Mouse (Mus musculus) intestine, postnatal 0 days (tissue): ENCODE measurements around the gene Lhfpl5. TPM values are rescaled to one million over a fixed set of nuclear protein-coding genes. Genes with fewer than 3 reads are reported as not detected.
A peak's percentile ranks its signal among the peaks of the same experiment; 100 is the strongest.

Experiments
- ATAC-seq: fragments of 200-750 bp; cut with Nextera tagmentation; 2 replicates; pipeline ENCODE4 v1.8.0; 2017; ENCODE audit warnings: mild to moderate bottlenecking, moderate TSS enrichment, moderate library complexity
- H3K27ac ChIP-seq: fragments of 300-500 bp; sonication (generic); 2 replicates; pipeline ENCODE4 v1.5.1; 2014; ENCODE audit warnings: mild to moderate bottlenecking, low read depth, low read length, moderate library complexity
- H3K27me3 ChIP-seq: fragments of 300-500 bp; sonication (generic); replicated peaks from 2 replicates; pipeline ENCODE4 v1.6.1; 2014; ENCODE audit warnings: low read length, mixed read lengths; ENCODE audit not compliant: control insufficient read depth, insufficient read depth
- H3K36me3 ChIP-seq: fragments of 300-500 bp; sonication (generic); 2 replicates; pipeline ENCODE4 v1.6.1; 2014; ENCODE audit warnings: mild to moderate bottlenecking, moderate library complexity; ENCODE audit not compliant: control insufficient read depth, insufficient read depth
- H3K4me1 ChIP-seq: fragments of 300-500 bp; sonication (generic); replicated peaks from 2 replicates; pipeline ENCODE4 v1.6.1; 2014; ENCODE audit warnings: antibody characterized with exemption, low read length, mixed read lengths; ENCODE audit not compliant: control insufficient read depth, insufficient read depth
- H3K4me2 ChIP-seq: fragments of 300-500 bp; sonication (generic); replicated peaks from 2 replicates; pipeline ENCODE4 v1.6.1; 2014; ENCODE audit warnings: low read depth, mild to moderate bottlenecking, moderate library complexity
- H3K4me3 ChIP-seq: fragments of 300-500 bp; sonication (generic); 2 replicates; pipeline ENCODE4 v1.5.1; 2014; ENCODE audit warnings: low read depth, low read length
- H3K9ac ChIP-seq: fragments of 300-500 bp; sonication (generic); 2 replicates; pipeline ENCODE4 v1.6.1; 2014; ENCODE audit warnings: mild to moderate bottlenecking, low read depth, low read length
- H3K9me3 ChIP-seq: fragments of 300-500 bp; sonication (generic); 2 replicates; pipeline ENCODE4 v1.6.1; 2016; ENCODE audit warnings: mixed run types; ENCODE audit not compliant: control insufficient read depth
- CTCF ChIP-seq: sonication (generic); IDR thresholded peaks from 2 replicates; pipeline ENCODE4 v1.5.1; 2016; ENCODE audit warnings: low read depth, mild to moderate bottlenecking, control low read depth, antibody characterized with exemption, moderate library complexity
- WGBS: fragments of 180-500 bp; shearing (Covaris S2); extraction: QIAGEN DNeasy Blood & Tissue Kit; methylation state at CpG from one replicate; pipeline ENCODE4 v1.1.7; 2014; 5-methylcytosine and 5-hydroxymethylcytosine counted together
- polyA plus RNA-seq: library from polyadenylated mRNA; unstranded; fragments of >200 nt; fragmentation: Nextera tagmentation; extraction: Ambion mirVana; gene quantifications from 2 replicates; pipeline ENCODE4 v1.2.1, GENCODE M21; 2015

The Lhfpl5 gene
- polyA plus RNA-seq, 1 experiment from 2014 or later, result 1.3 TPM

- no peak for TF ChIP-seq CTCF
- Histone ChIP-seq H3K4me2 (no peak overlapping the region), H3K9ac (no peak overlapping the region), H3K27ac (no peak overlapping the region), H3K4me1 (no peaks in the 10 kb centered on the region), H3K27me3 (no peaks in the 10 kb centered on the region), H3K36me3 (peaks cover 55% of the 10 kb centered on the region), H3K4me3 (no peak overlapping the region), H3K9me3 (no peaks in the 10 kb centered on the region)
- WGBS, result 77% methylated on average over 3 of the region's 3 CpGs
- ATAC-seq, result no peak
Observed at GRCm38 (mm10) chr17:28590596-28590995, 15.2 kb downstream of the Lhfpl5 start.

- H3K4me2 ChIP-seq, result no peak overlapping the region
- ATAC-seq, result no peak
- no peak overlapping the region for H3K9ac ChIP-seq
- H3K4me1 ChIP-seq, result no peaks in the 10 kb centered on the region
- H3K27ac ChIP-seq, result no peak overlapping the region
- TF ChIP-seq CTCF, result no peak
- WGBS, result 93% methylated on average over 5 of the region's 5 CpGs
- H3K36me3 ChIP-seq, result peaks cover 60% of the 10 kb centered on the region
- no peaks in the 10 kb centered on the region for H3K27me3 ChIP-seq
- no peaks in the 10 kb centered on the region for H3K9me3 ChIP-seq
- H3K4me3 ChIP-seq, result no peak overlapping the region
Observed at GRCm38 (mm10) chr17:28591476-28591875, 16.0 kb downstream of the Lhfpl5 start.

DNA sequence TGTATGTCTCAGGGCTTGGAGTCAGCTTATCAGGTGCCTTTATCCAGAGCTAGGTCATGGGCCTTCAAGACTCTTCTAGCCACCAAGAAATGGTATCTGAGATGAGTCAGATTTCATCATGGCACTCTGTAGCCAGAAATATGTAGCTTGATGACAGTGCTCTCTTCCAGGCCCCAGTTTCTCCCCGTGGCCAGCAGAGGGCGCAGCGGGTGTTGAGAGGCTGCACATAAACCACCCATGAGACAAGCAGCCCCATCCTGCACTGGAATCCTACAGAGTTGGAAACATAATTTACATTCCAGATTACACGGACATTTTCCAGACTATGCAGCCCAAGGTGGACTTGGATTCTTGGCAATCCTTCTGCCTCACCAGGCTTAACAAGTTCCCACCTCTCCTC lies 17.6 kb downstream of the Lhfpl5 start:
- H3K9ac ChIP-seq, result no peak overlapping the region
- H3K4me2 ChIP-seq, result no peak overlapping the region
- no peaks in the 10 kb centered on the region for H3K4me1 ChIP-seq
- no peak overlapping the region for H3K27ac ChIP-seq
- ATAC-seq, result peak; percentile 32; the same call in 1 of the 2 replicates
- H3K36me3 ChIP-seq, result peaks cover 74% of the 10 kb centered on the region
- 11% methylated on average over 4 of the region's 4 CpGs for WGBS
- H3K9me3 ChIP-seq, result no peaks in the 10 kb centered on the region
- H3K27me3 ChIP-seq, result no peaks in the 10 kb centered on the region
- peak; percentile 92 for TF ChIP-seq CTCF
- H3K4me3 ChIP-seq, result no peak overlapping the region

DNA sequence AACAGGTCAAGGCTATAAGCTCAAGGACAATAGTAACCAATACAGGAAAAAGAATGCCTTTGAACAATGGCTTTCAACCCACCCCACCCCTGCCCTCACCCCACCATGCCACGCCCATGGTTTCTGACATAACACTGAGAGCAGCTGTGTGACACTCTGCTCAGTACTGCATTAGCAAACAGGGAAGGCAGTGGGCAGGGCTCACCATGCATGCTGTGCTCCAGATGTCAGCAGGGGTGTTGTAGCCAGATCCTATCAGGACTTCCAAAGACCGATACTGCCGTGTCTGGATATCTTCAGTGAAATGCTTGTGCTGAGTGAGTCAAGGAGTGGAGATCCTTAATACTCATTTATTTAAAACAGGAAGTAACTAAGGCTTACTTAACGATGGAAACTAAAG lies 18.5 kb downstream of the Lhfpl5 start:
- Histone ChIP-seq H3K4me3 (no peak overlapping the region), H3K27me3 (no peaks in the 10 kb centered on the region), H3K27ac (no peak overlapping the region), H3K9me3 (no peaks in the 10 kb centered on the region), H3K4me2 (no peak overlapping the region), H3K4me1 (no peaks in the 10 kb centered on the region), H3K36me3 (peaks cover 76% of the 10 kb centered on the region), H3K9ac (no peak overlapping the region)
- TF ChIP-seq CTCF, result no peak
- 58% methylated on average over 4 of the region's 4 CpGs for WGBS
- ATAC-seq, result no peak

DNA sequence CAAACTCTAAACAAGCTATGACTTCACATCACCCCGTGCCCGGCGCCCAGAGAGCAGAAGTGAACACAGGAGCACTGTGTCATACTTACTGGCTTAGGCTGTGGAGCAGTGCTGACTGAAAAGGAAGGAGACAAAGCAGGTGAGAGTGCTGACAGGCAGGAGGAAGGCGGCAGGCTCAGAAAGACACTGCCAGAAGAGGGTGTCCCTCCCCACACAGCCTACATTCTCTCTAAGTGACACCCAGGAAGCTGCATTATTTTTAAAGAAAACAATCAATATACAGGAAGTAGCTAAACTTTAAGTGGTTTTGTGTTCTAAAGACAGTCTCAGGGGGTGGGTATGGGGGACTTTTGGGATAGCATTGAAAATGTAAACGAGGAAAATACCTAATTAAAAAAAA lies 25.3 kb downstream of the Lhfpl5 start:
- TF ChIP-seq CTCF, result no peak
- Histone ChIP-seq H3K27me3 (no peaks in the 10 kb centered on the region), H3K4me3 (no peak overlapping the region), H3K9me3 (no peaks in the 10 kb centered on the region), H3K9ac (no peak overlapping the region), H3K4me1 (no peaks in the 10 kb centered on the region), H3K36me3 (peaks cover 85% of the 10 kb centered on the region), H3K4me2 (no peak overlapping the region), H3K27ac (no peak overlapping the region)
- WGBS, result 87% methylated on average over 5 of the region's 5 CpGs
- ATAC-seq, result no peak

DNA sequence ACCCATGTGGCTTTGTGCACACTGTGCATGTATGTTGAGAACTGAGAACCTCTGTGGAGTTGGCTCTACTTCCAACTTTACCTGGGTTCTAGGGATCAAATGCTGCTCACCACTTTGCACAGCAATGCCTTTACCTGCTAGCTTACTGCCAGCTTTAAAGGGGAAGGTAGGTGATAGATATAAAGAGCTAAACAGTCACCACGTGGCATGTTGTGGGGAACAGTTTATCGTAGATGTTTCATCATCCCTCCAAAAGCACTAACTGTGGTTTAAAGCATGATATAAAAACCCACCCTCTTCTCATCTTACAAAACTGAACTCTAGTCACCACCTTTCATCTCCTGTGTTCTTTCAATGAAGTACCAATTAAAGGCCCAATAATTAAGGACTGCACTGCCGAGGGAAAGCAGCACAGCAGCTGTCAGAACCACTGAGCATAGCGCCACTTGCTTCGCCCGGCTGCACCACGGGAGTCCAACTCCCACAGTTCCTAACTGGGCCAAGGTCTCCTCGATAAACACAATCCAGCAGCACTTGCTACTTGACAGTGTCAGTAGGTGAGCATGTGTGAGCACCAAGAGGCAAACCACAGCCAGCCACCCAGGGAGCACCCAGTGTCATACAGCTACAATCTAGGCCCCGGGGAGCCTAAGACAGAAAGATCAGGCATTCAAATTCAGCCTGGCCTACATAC lies 26.3 kb downstream of the Lhfpl5 start:
- H3K27ac ChIP-seq, result no peak overlapping the region
- no peak for TF ChIP-seq CTCF
- H3K4me1 ChIP-seq, result no peaks in the 10 kb centered on the region
- H3K9ac ChIP-seq, result no peak overlapping the region
- no peak overlapping the region for H3K4me3 ChIP-seq
- H3K9me3 ChIP-seq, result no peaks in the 10 kb centered on the region
- ATAC-seq, result no peak
- H3K36me3 ChIP-seq, result peaks cover 84% of the 10 kb centered on the region
- H3K4me2 ChIP-seq, result no peak overlapping the region
- no peaks in the 10 kb centered on the region for H3K27me3 ChIP-seq
- WGBS, result 89% methylated on average over 9 of the region's 9 CpGs

- peak; percentile 56 for TF ChIP-seq CTCF
- H3K27ac ChIP-seq, result no peak overlapping the region
- no peak overlapping the region for H3K9ac ChIP-seq
- no peak overlapping the region for H3K4me2 ChIP-seq
- ATAC-seq, result no peak
- no peaks in the 10 kb centered on the region for H3K27me3 ChIP-seq
- no peaks in the 10 kb centered on the region for H3K9me3 ChIP-seq
- peaks cover 32% of the 10 kb centered on the region for H3K36me3 ChIP-seq
- no peak overlapping the region for H3K4me3 ChIP-seq
- WGBS, result 58% methylated on average over 3 of the region's 3 CpGs
- no peaks in the 10 kb centered on the region for H3K4me1 ChIP-seq
Observed at GRCm38 (mm10) chr17:28609543-28609942, 34.1 kb downstream of the Lhfpl5 start.
